Mouse (Mus musculus): ENCODE measurements around the gene Hps1. TPM values are rescaled to one million over a fixed set of nuclear protein-coding genes. Genes with fewer than 3 reads are reported as not detected.
"Not testable (repeated sequence)": the region's sequence is repeated elsewhere in the genome, so short reads cannot be mapped to it uniquely, and the experiment has no call there.

Gene Hps1
- polyA plus RNA-seq, 1 experiment from 2014 or later, result 14.5 TPM

GRCm38 (mm10) chr19:42795801-42796200 is 16.0 kb upstream of the Hps1 start:
- Histone ChIP-seq H3K27ac (ENCODE audit: low read length) (no peak overlapping the region), H3K9me3 (ENCODE audit: control insufficient read depth, low read length) (no peaks in the 10 kb centered on the region), H3K4me3 (replicated peaks; ENCODE audit: low read length) (peak overlapping the region; percentile 49), H3K4me2 (ENCODE audit: low read length) (peak overlapping the region; percentile 95), H3K9ac (replicated peaks; ENCODE audit: low read depth, low read length) (peak overlapping the region; percentile 68; the same call in 1 of the 2 replicates), H3K27me3 (replicated peaks; ENCODE audit: control insufficient read depth, insufficient read depth, low read length) (0 out of 2 replicates have a peak, but pooled peaks cover 4% of the 10 kb centered on the region), H3K4me1 (replicated peaks; ENCODE audit: control insufficient read depth, insufficient read depth, low read length) (peaks cover 9% of the 10 kb centered on the region), H3K36me3 (ENCODE audit: control insufficient read depth, insufficient read depth) (no peaks in the 10 kb centered on the region)
- ATAC-seq, result no peak
- WGBS, result 25% methylated on average over 9 of the region's 9 CpGs

GRCm38 (mm10) chr19:42794914-42795613 is 15.3 kb upstream of the Hps1 start:
- Histone ChIP-seq H3K4me2 (ENCODE audit: low read length) (peak overlapping the region; percentile 95), H3K4me1 (replicated peaks; ENCODE audit: control insufficient read depth, insufficient read depth, low read length) (peaks cover 9% of the 10 kb centered on the region), H3K4me3 (replicated peaks; ENCODE audit: low read length) (peak overlapping the region; percentile 49), H3K27me3 (replicated peaks; ENCODE audit: control insufficient read depth, insufficient read depth, low read length) (0 out of 2 replicates have a peak, but pooled peaks cover 4% of the 10 kb centered on the region), H3K36me3 (ENCODE audit: control insufficient read depth, insufficient read depth) (no peaks in the 10 kb centered on the region), H3K9me3 (ENCODE audit: control insufficient read depth, low read length) (no peaks in the 10 kb centered on the region), H3K9ac (replicated peaks; ENCODE audit: low read depth, low read length) (peak overlapping the region; percentile 68), H3K27ac (ENCODE audit: low read length) (no peak overlapping the region)
- 2% methylated on average over 31 of the region's 31 CpGs for WGBS
- peak; percentile 95 for ATAC-seq

GRCm38 (mm10) chr19:42788311-42788710 is 8.5 kb upstream of the Hps1 start:
- H3K36me3 ChIP-seq (ENCODE audit: control insufficient read depth, insufficient read depth), result no peaks in the 10 kb centered on the region
- no peak overlapping the region for H3K4me3 ChIP-seq (replicated peaks; ENCODE audit: low read length)
- no peak overlapping the region for H3K27ac ChIP-seq (ENCODE audit: low read length)
- WGBS, result 56% methylated on average over 5 of the region's 5 CpGs
- H3K4me2 ChIP-seq (ENCODE audit: low read length), result no peak overlapping the region
- no peak overlapping the region for H3K9ac ChIP-seq (replicated peaks; ENCODE audit: low read depth, low read length)
- no peaks in the 10 kb centered on the region for H3K9me3 ChIP-seq (ENCODE audit: control insufficient read depth, low read length)
- peaks cover 8% of the 10 kb centered on the region for H3K4me1 ChIP-seq (replicated peaks; ENCODE audit: control insufficient read depth, insufficient read depth, low read length)
- H3K27me3 ChIP-seq (replicated peaks; ENCODE audit: control insufficient read depth, insufficient read depth, low read length), result peaks cover 3% of the 10 kb centered on the region
- ATAC-seq, result no peak

- Histone ChIP-seq H3K9ac (replicated peaks; ENCODE audit: low read depth, low read length) (no peak overlapping the region; the same call in 1 of the 2 replicates), H3K4me2 (ENCODE audit: low read length) (0 out of 2 replicates have a peak overlapping the region, but pooled peaks have one; percentile 7), H3K9me3 (ENCODE audit: control insufficient read depth, low read length) (no peaks in the 10 kb centered on the region), H3K4me3 (replicated peaks; ENCODE audit: low read length) (no peak overlapping the region), H3K4me1 (replicated peaks; ENCODE audit: control insufficient read depth, insufficient read depth, low read length) (peaks cover 8% of the 10 kb centered on the region), H3K27ac (ENCODE audit: low read length) (no peak overlapping the region), H3K36me3 (ENCODE audit: control insufficient read depth, insufficient read depth) (no peaks in the 10 kb centered on the region), H3K27me3 (replicated peaks; ENCODE audit: control insufficient read depth, insufficient read depth, low read length) (peaks cover 3% of the 10 kb centered on the region)
- peak; percentile 38; the same call in 1 of the 2 replicates for ATAC-seq
- 11% methylated on average over 8 of the region's 8 CpGs for WGBS
These were observed 5.9 kb upstream of the Hps1 start for GRCm38 (mm10) chr19:42785562-42786220.

- Histone ChIP-seq H3K4me1 (replicated peaks; ENCODE audit: control insufficient read depth, insufficient read depth, low read length) (peaks cover 9% of the 10 kb centered on the region), H3K4me3 (replicated peaks; ENCODE audit: low read length) (no peak overlapping the region), H3K36me3 (ENCODE audit: control insufficient read depth, insufficient read depth) (no peaks in the 10 kb centered on the region), H3K9me3 (ENCODE audit: control insufficient read depth, low read length) (no peaks in the 10 kb centered on the region), H3K27ac (ENCODE audit: low read length) (no peak overlapping the region), H3K27me3 (replicated peaks; ENCODE audit: control insufficient read depth, insufficient read depth, low read length) (peaks cover 3% of the 10 kb centered on the region), H3K4me2 (ENCODE audit: low read length) (no peak overlapping the region), H3K9ac (replicated peaks; ENCODE audit: low read depth, low read length) (no peak overlapping the region)
- ATAC-seq, result no peak
- WGBS, result 35% methylated on average over 2 of the region's 2 CpGs
These were observed 5.4 kb upstream of the Hps1 start for GRCm38 (mm10) chr19:42785129-42785528.

- Histone ChIP-seq H3K4me2 (ENCODE audit: low read length) (peak overlapping the region; percentile 75), H3K27ac (ENCODE audit: low read length) (peak overlapping the region; percentile 92), H3K9ac (replicated peaks; ENCODE audit: low read depth, low read length) (peak overlapping the region; percentile 81), H3K4me3 (replicated peaks; ENCODE audit: low read length) (peak overlapping the region; percentile 71)
- H3K9me3 ChIP-seq (ENCODE audit: control insufficient read depth, low read length); H3K27me3 ChIP-seq (replicated peaks; ENCODE audit: control insufficient read depth, insufficient read depth, low read length); H3K4me1 ChIP-seq (replicated peaks; ENCODE audit: control insufficient read depth, insufficient read depth, low read length); H3K36me3 ChIP-seq (ENCODE audit: control insufficient read depth, insufficient read depth); ATAC-seq: not testable (repeated sequence)
- 56% methylated on average over 7 of the region's 7 CpGs for WGBS
These were observed 369 bp upstream of the Hps1 start for GRCm38 (mm10) chr19:42780156-42780538.

GRCm38 (mm10) chr19:42777801-42778200 is 2.0 kb downstream of the Hps1 start:
- Histone ChIP-seq H3K27ac (ENCODE audit: low read length) (no peak overlapping the region), H3K4me3 (replicated peaks; ENCODE audit: low read length) (no peak overlapping the region), H3K9ac (replicated peaks; ENCODE audit: low read depth, low read length) (no peak overlapping the region), H3K27me3 (replicated peaks; ENCODE audit: control insufficient read depth, insufficient read depth, low read length) (no peaks in the 10 kb centered on the region), H3K36me3 (ENCODE audit: control insufficient read depth, insufficient read depth) (no peaks in the 10 kb centered on the region), H3K9me3 (ENCODE audit: control insufficient read depth, low read length) (no peaks in the 10 kb centered on the region), H3K4me2 (ENCODE audit: low read length) (no peak overlapping the region), H3K4me1 (replicated peaks; ENCODE audit: control insufficient read depth, insufficient read depth, low read length) (peaks cover 8% of the 10 kb centered on the region)
- ATAC-seq, result no peak
- WGBS, result 84% methylated on average over 5 of the region's 5 CpGs

- Histone ChIP-seq H3K36me3 (ENCODE audit: control insufficient read depth, insufficient read depth) (no peaks in the 10 kb centered on the region), H3K27me3 (replicated peaks; ENCODE audit: control insufficient read depth, insufficient read depth, low read length) (no peaks in the 10 kb centered on the region), H3K27ac (ENCODE audit: low read length) (no peak overlapping the region), H3K9ac (replicated peaks; ENCODE audit: low read depth, low read length) (no peak overlapping the region), H3K4me3 (replicated peaks; ENCODE audit: low read length) (no peak overlapping the region), H3K9me3 (ENCODE audit: control insufficient read depth, low read length) (no peaks in the 10 kb centered on the region), H3K4me2 (ENCODE audit: low read length) (no peak overlapping the region), H3K4me1 (replicated peaks; ENCODE audit: control insufficient read depth, insufficient read depth, low read length) (peaks cover 8% of the 10 kb centered on the region)
- ATAC-seq, result no peak
- WGBS, result 100% methylated on average over 1 of the region's 1 CpGs
These were observed 3.0 kb downstream of the Hps1 start for GRCm38 (mm10) chr19:42776813-42777212.

- 84% methylated on average over 23 of the region's 23 CpGs for WGBS
- H3K9ac ChIP-seq (replicated peaks; ENCODE audit: low read depth, low read length), result no peak overlapping the region
- no peak overlapping the region for H3K4me2 ChIP-seq (ENCODE audit: low read length)
- H3K9me3 ChIP-seq (ENCODE audit: control insufficient read depth, low read length), result no peaks in the 10 kb centered on the region
- no peaks in the 10 kb centered on the region; the same call in 1 of the 2 replicates for H3K36me3 ChIP-seq (ENCODE audit: control insufficient read depth, insufficient read depth)
- no peak overlapping the region for H3K4me3 ChIP-seq (replicated peaks; ENCODE audit: low read length)
- H3K4me1 ChIP-seq (replicated peaks; ENCODE audit: control insufficient read depth, insufficient read depth, low read length), result no peaks in the 10 kb centered on the region
- no peak for ATAC-seq
- no peaks in the 10 kb centered on the region for H3K27me3 ChIP-seq (replicated peaks; ENCODE audit: control insufficient read depth, insufficient read depth, low read length)
- H3K27ac ChIP-seq (ENCODE audit: low read length), result no peak overlapping the region
These were observed 9.5 kb downstream of the Hps1 start for GRCm38 (mm10) chr19:42770141-42770872.
